Mouse (Mus musculus) liver, embryonic 15.5 days (tissue): ENCODE data around the gene Gm20388. TPM values are rescaled to one million over a fixed set of nuclear protein-coding genes. Genes with fewer than 3 reads are reported as not detected.
A peak's percentile ranks its signal among the peaks of the same experiment; 100 is the strongest.
"Not testable (repeated sequence)": the region's sequence is repeated elsewhere in the genome, so short reads cannot be mapped to it uniquely, and the experiment has no call there.

Experiments used
- ATAC-seq: fragments of 200-750 bp; cut with Nextera tagmentation; 2 replicates; pipeline ENCODE4 v1.8.0; 2017; ENCODE audit warnings: moderate number of reproducible peaks, mild to moderate bottlenecking, moderate library complexity; ENCODE audit not compliant: insufficient read depth
- H3K27ac ChIP-seq: fragments of 300-500 bp; sonication (generic); replicated peaks from 2 replicates; pipeline ENCODE4 v1.5.1; 2015; ENCODE audit warnings: mild to moderate bottlenecking, inconsistent platforms
- H3K27me3 ChIP-seq: fragments of 300-500 bp; sonication (generic); 2 replicates; pipeline ENCODE4 v1.6.1; 2015; ENCODE audit warnings: mild to moderate bottlenecking, inconsistent platforms
- H3K36me3 ChIP-seq: fragments of 300-500 bp; sonication (generic); replicated peaks from 2 replicates; pipeline ENCODE4 v1.6.1; 2015; ENCODE audit warnings: moderate library complexity, mild to moderate bottlenecking, inconsistent platforms
- H3K4me1 ChIP-seq: fragments of 300-500 bp; sonication (generic); replicated peaks from 2 replicates; pipeline ENCODE4 v1.6.1; 2015; ENCODE audit warnings: inconsistent platforms
- H3K4me2 ChIP-seq: fragments of 300-500 bp; sonication (generic); 2 replicates; pipeline ENCODE4 v1.6.1; 2015; ENCODE audit warnings: moderate library complexity, mild to moderate bottlenecking, inconsistent platforms
- H3K4me3 ChIP-seq: fragments of 300-500 bp; sonication (generic); replicated peaks from 2 replicates; pipeline ENCODE4 v1.5.1; 2015; ENCODE audit warnings: mild to moderate bottlenecking, inconsistent platforms
- H3K9ac ChIP-seq: fragments of 300-500 bp; sonication (generic); 2 replicates; pipeline ENCODE4 v1.6.1; 2015; ENCODE audit warnings: moderate library complexity, mild to moderate bottlenecking, inconsistent platforms
- H3K9me3 ChIP-seq: fragments of 300-500 bp; sonication (generic); replicated peaks from 2 replicates; pipeline ENCODE4 v1.6.1; 2016; ENCODE audit warnings: inconsistent platforms
- WGBS: fragments of 180-500 bp; shearing (Covaris S2); methylation state at CpG from one replicate; pipeline ENCODE4 v1.1.7; 2015; ENCODE audit warnings: mixed read lengths; ENCODE audit not compliant: insufficient replicate concordance; 5-methylcytosine and 5-hydroxymethylcytosine counted together
- polyA plus RNA-seq: library from polyadenylated mRNA; unstranded; fragments of >200 nt; fragmentation: Nextera tagmentation; extraction: Ambion mirVana; gene quantifications from 2 replicates; pipeline ENCODE4 v1.2.1, GENCODE M21; 2015

Gm20388 gene
- polyA plus RNA-seq, 1 experiment from 2014 or later = not detected

DNA sequence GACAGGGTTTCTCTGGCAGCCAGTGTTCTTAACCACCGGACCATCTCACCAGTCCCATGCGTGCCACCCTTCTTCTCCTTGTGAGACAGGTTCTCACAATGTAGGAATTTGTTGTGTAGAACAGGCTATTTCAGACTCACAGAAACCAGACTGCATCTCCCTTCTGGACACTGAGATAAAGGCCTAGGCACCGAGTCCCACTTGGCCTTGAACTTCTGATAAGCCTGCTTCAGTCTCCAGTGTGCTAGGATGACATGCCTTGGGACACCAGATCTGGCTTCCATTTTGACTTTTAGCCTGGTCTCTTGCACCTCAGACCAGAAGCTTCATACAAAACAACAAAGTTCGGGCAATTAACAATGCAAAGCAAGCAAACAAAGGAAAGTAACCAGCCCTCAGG is 1678.1 kb downstream of the Gm20388 start:
- Histone ChIP-seq H3K9ac (peak overlapping the region; percentile 39; the same call in 1 of the 2 replicates), H3K4me2 (peak overlapping the region; percentile 82), H3K4me3 (peak overlapping the region; percentile 0; the same call in 1 of the 2 replicates), H3K36me3 (peaks cover 19% of the 10 kb centered on the region), H3K27ac (peak overlapping the region; percentile 97), H3K27me3 (0 out of 2 replicates have a peak, but pooled peaks cover 8% of the 10 kb centered on the region), H3K4me1 (peaks cover 77% of the 10 kb centered on the region), H3K9me3 (no peaks in the 10 kb centered on the region)
- ATAC-seq = peak; percentile 59
- 28% methylated on average over 4 of the region's 4 CpGs for WGBS

DNA sequence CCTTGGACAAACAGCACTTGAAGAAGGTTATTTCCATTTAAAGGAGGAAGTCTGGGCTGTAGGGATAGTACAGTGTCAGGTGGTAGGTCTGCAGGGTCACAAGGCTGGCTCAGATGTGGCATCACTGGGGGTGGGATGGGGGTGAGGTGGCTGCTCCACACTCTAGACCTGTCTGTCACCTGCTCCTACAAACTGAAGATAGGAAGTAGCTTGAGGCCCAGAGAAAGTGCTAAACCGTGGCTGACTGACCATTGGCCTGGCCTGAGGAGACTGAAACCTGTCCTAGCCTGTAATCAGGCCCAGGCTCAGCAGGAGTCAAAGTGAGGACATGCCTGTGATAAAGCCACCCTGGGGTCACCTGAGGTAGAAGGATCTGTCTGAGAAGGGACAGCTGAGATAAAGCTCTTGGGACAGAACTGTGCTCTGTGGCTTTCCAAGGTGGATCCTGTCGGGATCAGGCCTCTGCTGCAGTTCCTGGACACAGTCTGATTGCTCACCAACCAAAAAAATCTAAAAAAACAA is 1678.6 kb downstream of the Gm20388 start:
- Histone ChIP-seq H3K27me3 (0 out of 2 replicates have a peak, but pooled peaks cover 3% of the 10 kb centered on the region), H3K27ac (peak overlapping the region; percentile 97), H3K4me2 (peak overlapping the region; percentile 82), H3K4me3 (peak overlapping the region; percentile 96; the same call in 1 of the 2 replicates), H3K9me3 (no peaks in the 10 kb centered on the region), H3K36me3 (peaks cover 24% of the 10 kb centered on the region), H3K4me1 (peaks cover 76% of the 10 kb centered on the region), H3K9ac (peak overlapping the region; percentile 39; the same call in 1 of the 2 replicates)
- peak; percentile 6 for ATAC-seq
- 26% methylated on average over 2 of the region's 2 CpGs for WGBS

DNA sequence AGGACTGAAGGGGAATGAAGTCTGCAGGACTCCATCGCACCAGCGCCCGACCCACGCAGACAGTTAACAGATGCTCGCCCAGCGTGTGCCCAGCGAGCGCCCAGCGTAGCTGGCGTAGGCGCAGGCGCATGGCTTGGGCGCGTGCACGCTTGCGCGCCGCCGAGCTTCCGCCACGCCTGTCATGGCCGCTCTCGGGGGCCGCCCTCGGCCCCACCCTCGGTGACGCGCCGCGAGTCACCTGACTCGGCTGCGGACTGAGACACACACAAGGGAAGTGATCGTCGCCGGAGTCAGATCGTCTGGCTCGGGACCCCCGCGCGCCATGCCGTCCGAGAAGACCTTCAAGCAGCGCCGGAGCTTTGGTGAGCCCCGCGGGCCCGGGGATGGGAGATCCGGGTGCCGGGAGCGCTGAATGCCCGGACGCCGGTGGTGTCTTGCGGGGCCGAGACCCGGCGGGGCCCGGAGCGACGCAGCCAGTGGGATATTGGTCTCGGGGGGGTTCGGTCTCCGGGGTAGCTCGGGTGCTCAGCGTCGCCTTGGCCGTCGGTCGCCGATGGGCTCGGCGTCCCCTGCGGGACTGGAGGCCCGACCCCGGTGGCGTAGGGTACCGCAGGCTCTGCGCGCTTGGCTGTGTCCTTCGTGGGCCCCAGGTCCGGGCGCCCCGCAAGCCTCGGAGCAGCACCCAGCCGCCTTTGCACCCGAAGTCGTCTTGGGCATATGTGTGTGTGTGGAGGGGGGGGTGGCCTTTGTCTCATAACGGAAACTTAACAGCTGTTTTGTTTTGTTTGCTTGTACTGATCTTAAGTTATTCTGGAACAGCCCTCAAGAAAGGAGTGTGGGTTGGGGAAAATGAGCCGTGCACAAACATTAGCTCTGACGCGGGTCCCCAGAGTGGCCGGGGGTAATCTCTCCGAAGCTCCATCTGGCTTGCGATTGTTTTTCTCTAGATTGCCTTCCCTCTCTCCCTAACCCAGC is 1679.8 kb downstream of the Gm20388 start, which contains the start of gene Map1lc3b:
TSS of gene Map1lc3b (plus strand) at position 159 of the 975 bp plus-strand sequence.
- peak; percentile 72 for ATAC-seq
- Histone ChIP-seq H3K4me1 (peaks cover 70% of the 10 kb centered on the region), H3K9ac (peak within 1 kb of the TSS; percentile 97), H3K36me3 (peaks cover 36% of the 10 kb centered on the region), H3K27me3 (no peaks in the 10 kb centered on the region), H3K27ac (peak within 1 kb of the TSS; percentile 97), H3K4me2 (peak within 1 kb of the TSS; percentile 82), H3K4me3 (peak within 1 kb of the TSS; percentile 96), H3K9me3 (no peaks in the 10 kb centered on the region)
- WGBS = under 1% methylated on average over 94 of the region's 94 CpGs

DNA sequence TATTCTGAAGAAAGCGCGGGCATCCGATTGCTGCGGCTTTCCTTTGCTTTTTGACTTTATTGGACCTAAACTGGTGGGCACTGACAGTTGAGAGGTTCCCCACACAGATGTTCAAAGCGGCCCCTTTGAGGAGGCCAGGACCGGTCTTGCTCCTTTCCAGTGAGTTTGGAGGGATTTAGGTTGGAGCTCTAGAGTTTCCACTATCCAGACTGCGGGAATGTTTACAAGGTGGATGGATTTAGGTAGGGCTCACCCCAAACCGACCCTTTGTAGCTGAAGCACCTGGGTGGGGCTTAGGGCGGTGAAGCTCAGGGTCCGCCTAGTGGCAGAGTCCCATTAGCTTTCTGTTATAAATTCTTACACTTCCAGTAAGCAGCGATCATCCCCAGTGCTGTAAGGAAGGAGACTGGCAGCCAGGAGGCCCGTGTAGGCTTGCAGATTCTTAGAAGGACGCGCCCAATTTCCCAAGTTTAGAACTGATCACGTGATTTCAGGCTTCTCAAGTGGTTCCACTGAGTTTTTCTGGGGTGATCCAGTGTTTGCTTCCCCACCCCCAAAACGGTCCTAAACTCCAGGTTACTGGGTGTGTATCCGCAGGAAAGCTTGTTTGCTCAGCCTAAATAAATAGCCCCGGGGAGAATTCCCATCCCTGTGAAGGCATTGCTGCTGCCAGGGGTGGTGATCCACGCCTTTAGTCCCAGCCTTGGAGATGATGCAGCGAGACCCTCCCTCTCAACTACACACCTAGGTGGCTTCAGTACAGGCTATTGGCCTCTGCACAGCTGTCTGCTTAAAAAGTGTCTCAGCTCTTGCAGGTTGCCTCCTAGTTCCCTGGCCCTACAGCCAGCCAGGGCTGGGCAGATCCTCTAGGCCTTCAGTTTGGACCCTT is 1680.8 kb downstream of the Gm20388 start:
- ATAC-seq = 0 out of 2 replicates have a peak, but pooled peaks have one; percentile 10
- H3K4me1 ChIP-seq = peaks cover 63% of the 10 kb centered on the region

DNA sequence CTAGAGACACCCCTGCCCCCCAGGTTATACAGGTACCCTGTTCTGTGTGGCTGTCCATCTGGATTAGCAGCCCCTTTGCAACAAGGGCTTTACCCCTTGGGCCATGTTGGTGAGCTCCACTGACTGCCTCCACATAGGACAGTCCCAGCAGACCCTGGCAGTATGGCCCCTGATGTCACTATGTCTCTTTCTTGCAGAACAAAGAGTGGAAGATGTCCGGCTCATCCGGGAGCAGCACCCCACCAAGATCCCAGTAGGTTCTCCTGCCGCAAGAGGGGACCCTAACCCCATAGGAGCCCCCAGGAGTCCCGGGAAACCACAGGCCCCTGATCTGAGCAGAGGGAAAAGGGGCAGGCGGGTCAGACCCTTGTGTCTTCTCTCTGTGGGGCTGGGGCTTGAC is 1682.7 kb downstream of the Gm20388 start:
- H3K9me3 ChIP-seq = no peaks in the 10 kb centered on the region
- H3K27ac ChIP-seq = no peak overlapping the region
- no peak overlapping the region for H3K9ac ChIP-seq
- 90% methylated on average over 5 of the region's 5 CpGs for WGBS
- no peak overlapping the region for H3K4me3 ChIP-seq
- H3K36me3 ChIP-seq = peaks cover 61% of the 10 kb centered on the region
- peaks cover 45% of the 10 kb centered on the region for H3K4me1 ChIP-seq
- H3K27me3 ChIP-seq = no peaks in the 10 kb centered on the region
- H3K4me2 ChIP-seq = no peak overlapping the region; the same call in 1 of the 2 replicates
- no peak for ATAC-seq

More for the DNA sequence above, 1680.8 kb downstream of the Gm20388 start:
- Histone ChIP-seq H3K9me3 (no peaks in the 10 kb centered on the region), H3K36me3 (peaks cover 45% of the 10 kb centered on the region), H3K4me3 (peak overlapping the region; percentile 96), H3K27ac (peak overlapping the region; percentile 97), H3K27me3 (no peaks in the 10 kb centered on the region), H3K9ac (peak overlapping the region; percentile 97), H3K4me2 (peak overlapping the region; percentile 82)
- WGBS = 17% methylated on average over 20 of the region's 20 CpGs

DNA sequence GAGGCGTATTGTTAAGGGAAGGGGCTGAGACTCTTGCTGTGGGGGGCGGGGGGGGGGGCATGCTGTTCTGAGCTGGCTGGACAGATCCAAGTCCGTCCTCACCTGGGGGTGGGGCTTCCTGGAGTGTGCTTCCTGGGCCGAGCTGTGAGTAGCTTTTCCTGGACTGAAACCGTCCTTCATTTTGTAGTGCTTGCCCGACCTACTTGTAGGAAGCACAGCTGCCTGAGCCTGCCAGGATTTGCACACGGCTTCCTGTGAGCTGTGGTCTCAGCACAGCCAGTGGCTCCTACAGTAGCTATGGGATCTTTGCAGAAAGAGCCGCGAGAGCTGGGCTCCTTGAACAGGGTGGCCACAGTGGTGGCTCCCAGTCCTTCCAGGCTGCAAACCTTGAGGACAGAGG is 1683.3 kb downstream of the Gm20388 start:
- no peaks in the 10 kb centered on the region for H3K9me3 ChIP-seq
- no peak overlapping the region for H3K4me2 ChIP-seq
- no peak overlapping the region for H3K9ac ChIP-seq
- no peak overlapping the region for H3K27ac ChIP-seq
- ATAC-seq = no peak
- no peak overlapping the region for H3K4me3 ChIP-seq
- peaks cover 64% of the 10 kb centered on the region for H3K36me3 ChIP-seq
- peaks cover 39% of the 10 kb centered on the region for H3K4me1 ChIP-seq
- no peaks in the 10 kb centered on the region for H3K27me3 ChIP-seq
- WGBS = 68% methylated on average over 9 of the region's 9 CpGs

DNA sequence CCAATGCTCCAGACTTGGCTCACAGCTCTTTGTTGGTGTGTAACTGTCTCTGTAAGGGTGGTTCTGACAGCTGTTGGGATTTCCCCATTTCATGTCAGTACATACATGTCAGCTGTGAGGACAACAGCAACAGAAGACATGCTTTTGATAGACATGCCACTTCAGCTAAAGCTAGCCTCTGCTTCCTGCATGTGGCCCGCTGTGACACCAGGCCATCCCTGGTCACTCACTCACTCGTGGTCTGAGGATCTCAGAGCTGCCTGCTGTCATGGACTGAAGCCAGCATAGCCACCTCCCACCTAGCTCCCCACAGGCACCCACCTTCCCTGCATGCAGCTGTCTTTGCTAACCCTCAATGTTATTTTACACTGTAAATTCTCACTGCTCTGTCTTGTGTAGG is 1686.9 kb downstream of the Gm20388 start:
- not testable (repeated sequence) for ATAC-seq, H3K4me2 ChIP-seq, H3K27ac ChIP-seq, H3K9me3 ChIP-seq, H3K27me3 ChIP-seq, H3K9ac ChIP-seq, H3K4me3 ChIP-seq
- peaks cover 15% of the 10 kb centered on the region for H3K4me1 ChIP-seq
- 73% methylated on average over 2 of the region's 2 CpGs for WGBS
- H3K36me3 ChIP-seq = peaks cover 70% of the 10 kb centered on the region

DNA sequence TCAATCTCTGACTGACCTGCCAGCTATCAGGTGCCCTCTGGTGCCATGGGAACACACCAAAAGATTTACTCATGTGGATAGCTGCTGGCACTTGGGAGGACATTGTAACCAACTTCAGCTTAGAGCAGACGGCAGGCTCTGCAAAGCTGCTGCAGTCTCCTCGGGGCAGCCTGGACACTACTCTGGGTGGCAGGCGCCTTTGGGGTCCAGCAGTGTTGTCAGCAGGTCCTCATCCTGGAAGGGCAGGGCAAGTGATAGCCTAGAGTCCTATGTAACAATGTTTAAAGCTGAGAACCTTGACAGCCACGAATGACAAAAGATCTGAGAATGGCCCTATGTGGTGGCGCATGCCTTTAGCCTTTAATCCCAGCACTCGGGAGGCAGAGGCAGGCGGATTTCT is 1687.5 kb downstream of the Gm20388 start:
- H3K27me3 ChIP-seq = no peaks in the 10 kb centered on the region
- H3K4me2 ChIP-seq = no peak overlapping the region
- 79% methylated on average over 7 of the region's 7 CpGs for WGBS
- H3K9me3 ChIP-seq = no peaks in the 10 kb centered on the region
- peaks cover 65% of the 10 kb centered on the region for H3K36me3 ChIP-seq
- no peak overlapping the region for H3K4me3 ChIP-seq
- peaks cover 9% of the 10 kb centered on the region for H3K4me1 ChIP-seq
- H3K27ac ChIP-seq = no peak overlapping the region
- no peak for ATAC-seq
- no peak overlapping the region for H3K9ac ChIP-seq

DNA sequence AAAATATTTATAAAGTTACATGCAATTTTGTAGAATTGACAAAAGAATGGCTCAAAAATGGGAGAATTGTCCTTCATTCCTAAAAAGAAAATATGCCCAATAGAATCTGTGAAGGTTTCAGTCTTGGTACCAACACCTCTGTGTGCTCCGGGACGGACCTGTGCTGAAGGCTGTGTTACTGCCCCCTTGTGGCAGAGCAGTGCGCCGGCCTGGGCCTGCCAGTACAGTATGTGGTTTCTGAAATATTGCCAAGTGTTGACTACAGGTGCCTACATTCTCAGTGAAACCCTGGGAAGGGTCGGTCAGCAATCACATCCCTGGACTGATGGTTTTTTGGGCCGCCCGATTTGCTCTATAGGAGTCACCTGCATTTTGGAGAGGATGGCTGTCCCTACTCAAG is 1688.3 kb downstream of the Gm20388 start:
- no peak overlapping the region for H3K4me2 ChIP-seq
- H3K27ac ChIP-seq = no peak overlapping the region
- peaks cover 58% of the 10 kb centered on the region for H3K36me3 ChIP-seq
- H3K9me3 ChIP-seq = no peaks in the 10 kb centered on the region
- H3K27me3 ChIP-seq = no peaks in the 10 kb centered on the region
- ATAC-seq = 0 out of 2 replicates have a peak, but pooled peaks have one; percentile 43
- no peak overlapping the region for H3K9ac ChIP-seq
- peaks cover 3% of the 10 kb centered on the region; the same call in 1 of the 2 replicates for H3K4me1 ChIP-seq
- WGBS = 28% methylated on average over 7 of the region's 7 CpGs
- H3K4me3 ChIP-seq = no peak overlapping the region

DNA sequence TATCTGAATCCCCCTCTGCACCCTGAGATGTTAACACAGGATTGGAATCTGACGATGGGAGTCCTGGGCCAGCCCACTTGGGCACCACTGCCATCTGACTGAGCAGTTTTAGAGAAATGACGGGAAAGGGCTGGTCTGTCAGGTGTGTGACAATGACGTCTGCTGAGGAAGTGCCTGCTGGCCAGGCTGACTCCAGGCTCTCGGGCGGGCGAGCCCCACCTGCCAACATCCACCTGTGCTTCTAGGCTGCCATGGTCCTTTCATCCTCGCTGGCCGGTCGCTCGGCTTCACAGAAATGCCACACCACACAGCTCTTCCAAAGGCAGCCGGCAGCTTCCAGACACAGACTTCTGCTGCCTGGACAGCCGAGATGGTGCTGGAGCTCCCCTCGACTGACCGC is 1689.2 kb downstream of the Gm20388 start:
- H3K4me3 ChIP-seq = no peak overlapping the region
- no peak overlapping the region for H3K9ac ChIP-seq
- no peaks in the 10 kb centered on the region for H3K27me3 ChIP-seq
- H3K36me3 ChIP-seq = peaks cover 49% of the 10 kb centered on the region
- 76% methylated on average over 14 of the region's 14 CpGs for WGBS
- H3K27ac ChIP-seq = no peak overlapping the region
- ATAC-seq = no peak
- H3K4me1 ChIP-seq = 0 out of 2 replicates have a peak, but pooled peaks cover 3% of the 10 kb centered on the region
- H3K4me2 ChIP-seq = no peak overlapping the region
- H3K9me3 ChIP-seq = no peaks in the 10 kb centered on the region
